Mouse (Mus musculus): ENCODE results near the gene Brd3os.

Brd3os gene

DNA sequence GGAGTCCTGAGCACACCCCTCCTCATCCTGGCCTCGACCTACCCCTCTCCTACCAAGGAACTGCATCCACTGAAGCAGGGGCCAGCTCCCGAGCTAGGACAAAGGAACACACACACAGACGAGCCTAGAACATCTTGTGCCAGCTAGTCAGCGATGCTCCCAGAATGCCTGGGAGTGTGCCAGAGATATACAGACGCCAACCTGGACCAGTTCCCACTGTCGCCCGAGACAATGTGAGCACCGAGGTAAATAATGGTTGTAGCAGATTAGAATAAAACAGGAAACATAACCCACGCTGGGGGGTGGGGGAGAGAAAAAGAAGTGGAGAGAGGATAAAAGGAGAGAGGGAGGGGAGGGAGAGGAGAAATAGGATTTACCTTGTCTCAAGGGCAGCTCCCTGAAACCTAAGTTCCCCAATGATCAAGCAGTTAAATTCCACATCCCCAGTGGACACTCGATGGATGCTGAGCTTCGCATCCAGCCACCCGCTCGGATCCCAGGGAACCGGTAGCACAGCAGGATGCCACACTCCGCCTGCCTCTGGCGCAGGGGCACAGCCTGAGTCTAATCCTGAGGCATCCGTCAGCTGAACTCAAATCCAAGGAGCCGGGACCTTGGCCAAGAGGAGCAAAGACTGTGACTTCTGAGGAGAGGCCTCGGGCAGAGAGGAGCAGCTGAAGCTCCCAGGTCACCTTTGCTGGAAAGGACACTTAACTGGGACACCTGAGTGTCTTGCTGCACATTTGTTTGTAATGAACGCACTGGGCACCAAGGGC, 20.6 kb upstream of the Brd3os start:
- DNase-seq (ENCODE audit: low read depth in 2 of 2, low spot score in 2 of 2) = no peak

DNA sequence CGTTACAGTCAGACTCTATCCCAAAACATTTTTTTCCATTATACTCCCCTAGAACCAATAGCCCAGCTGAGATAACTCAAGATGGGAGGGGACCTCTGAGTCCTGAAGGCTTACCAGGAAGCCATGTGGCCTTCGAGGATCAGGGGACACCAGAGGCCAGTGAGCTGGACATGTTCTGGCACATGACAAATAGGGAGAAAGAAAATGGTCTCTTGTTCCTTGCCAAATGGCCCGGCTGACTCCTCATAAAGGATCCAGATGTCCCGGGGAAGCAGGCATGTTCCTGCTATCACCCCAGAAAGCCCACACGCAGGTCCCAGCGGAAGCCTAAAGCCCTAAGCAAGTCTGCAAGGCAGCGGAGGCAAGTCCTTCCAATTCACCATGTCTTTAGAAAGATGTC, 18.5 kb upstream of the Brd3os start:
- DNase-seq (ENCODE audit: low read depth in 2 of 2, low spot score in 2 of 2) = no peak

DNA sequence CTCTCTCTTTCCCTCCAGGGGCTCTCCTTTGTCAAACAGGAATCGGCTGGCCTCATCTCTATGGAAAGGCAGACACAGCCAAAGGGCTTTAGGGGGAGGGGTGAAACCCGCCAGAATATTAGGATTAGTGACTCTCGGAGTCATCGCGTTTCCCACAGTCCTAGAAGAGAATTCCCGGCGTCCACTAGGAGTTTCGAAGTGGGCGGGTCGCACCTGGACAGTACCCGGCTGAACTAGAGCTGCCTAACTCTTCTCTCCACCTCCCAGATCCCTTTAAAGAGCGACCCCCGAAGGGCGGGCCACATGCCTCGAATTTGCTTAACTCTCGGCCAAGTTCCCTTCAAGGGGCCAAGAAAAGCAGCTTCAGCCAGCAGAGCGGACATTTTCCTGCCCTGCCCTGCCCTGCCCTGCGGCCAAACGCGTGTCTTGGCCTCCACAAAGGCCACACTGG, 16.9 kb upstream of the Brd3os start:
- no peak for DNase-seq (ENCODE audit: low read depth in 2 of 2, low spot score in 2 of 2)

DNA sequence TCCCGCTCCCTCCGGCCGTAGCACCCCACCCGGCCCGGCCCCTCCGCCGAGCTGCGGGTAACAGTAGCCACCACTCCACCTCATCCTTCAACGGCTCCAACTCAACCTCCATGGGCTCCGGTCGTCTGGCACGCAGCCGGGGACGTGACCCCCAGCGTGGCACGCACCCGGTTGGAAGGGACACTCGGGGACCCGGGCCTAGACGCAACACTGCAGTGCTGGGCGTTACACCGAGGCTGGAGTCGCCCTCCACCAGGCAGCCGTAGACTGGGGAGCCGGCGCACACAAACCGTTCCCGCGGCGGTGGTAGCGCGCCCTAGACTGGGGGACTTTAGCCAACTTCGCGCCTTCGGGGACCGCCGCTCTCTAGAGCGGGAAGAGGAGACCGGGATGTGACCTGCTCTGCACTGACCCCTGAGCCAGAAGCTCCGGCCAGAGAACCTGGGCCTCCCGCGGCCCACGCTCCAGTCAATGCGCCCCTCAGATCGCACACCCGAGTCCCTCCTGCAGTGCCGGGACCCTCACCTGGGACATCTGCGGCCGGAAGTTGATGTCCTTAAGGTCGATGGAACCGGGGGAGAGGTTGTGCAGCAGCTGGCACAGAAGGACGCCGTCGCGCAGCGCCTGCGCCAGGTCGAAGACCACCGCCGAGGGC, 16.2 kb upstream of the Brd3os start:
- DNase-seq (ENCODE audit: low read depth in 2 of 2, low spot score in 2 of 2) = peak in 1 of 2 experiments; percentile 27

DNA sequence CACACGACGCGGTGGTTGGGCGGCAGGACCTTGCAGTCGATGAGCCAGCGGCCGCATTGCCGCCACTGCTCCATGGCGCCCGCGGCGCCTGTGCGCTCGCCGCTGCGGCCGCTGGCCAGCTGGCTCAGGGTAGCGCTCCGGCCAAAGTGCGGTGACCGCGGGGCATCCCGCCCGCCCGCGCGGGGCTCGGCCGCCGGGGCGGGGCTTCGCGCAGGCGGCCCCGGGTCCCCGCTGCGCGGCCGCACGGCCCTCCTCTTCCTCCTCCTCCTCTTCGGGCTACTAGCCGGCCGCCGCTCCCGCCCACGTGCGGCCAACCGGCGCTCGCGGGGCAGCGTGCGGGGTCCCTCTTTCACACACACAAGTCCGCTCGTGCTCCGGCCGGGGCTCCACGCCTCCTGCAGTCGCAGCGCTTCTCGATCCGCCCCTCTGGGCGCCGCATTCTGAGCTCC, 15.7 kb upstream of the Brd3os start:
- no peak for DNase-seq (ENCODE audit: low read depth in 2 of 2, low spot score in 2 of 2)

DNA sequence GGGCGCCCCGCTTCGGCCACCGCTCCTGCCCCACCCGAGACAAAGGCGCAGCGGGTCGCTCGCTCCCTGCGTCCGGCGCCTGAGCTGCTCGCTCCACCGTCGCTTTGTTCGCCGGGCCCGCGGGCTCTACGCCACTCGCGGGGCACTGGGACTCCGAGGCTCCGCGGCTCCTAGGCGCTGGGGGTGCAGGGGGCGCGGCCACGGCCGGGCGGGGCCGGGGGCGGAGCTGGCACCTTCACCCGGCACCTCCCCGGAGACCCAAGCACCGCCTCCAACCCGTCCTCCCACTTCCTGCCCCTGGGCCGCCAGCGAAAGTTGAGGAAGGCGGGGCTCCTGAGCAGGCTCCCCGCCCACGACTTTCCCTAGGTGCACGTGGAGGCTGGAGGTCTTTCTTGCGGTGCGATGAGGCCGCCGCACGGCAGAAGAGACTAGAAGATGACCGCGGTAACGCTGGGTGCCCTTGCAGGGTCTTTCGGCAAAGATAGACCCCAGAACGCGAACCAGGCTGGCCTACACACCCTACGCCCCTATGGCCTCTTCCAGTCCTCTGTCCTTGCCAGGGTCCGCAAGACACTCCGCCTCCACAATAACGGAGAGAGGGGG, 15.2 kb upstream of the Brd3os start, which contains the start of gene Vav2:
Gene Vav2 (minus strand): TSS at position 179 of the 603 bp plus-strand sequence.
- peak; percentile 86 to 93 for DNase-seq (ENCODE audit: low read depth in 2 of 2, low spot score in 2 of 2)

DNA sequence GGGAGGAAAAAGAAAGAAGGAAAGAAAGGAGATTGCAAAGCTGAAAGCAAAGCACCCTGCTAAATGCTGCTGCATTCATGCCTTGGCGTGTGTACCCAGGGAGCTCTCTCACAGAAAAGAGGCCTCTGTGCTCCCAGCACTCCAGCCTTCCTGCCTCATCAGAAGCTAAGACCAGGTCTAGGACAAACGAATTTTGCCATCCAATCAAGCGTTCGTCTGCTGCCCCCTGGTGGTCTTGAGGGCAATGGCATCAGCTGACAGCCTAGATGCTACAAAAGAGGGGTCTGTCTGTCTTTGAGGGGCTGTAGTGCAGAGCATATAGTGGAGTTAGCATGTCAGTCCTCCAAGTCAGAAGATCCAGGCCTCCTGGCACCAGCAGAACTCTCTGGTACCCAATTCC, 14.1 kb upstream of the Brd3os start:
- peak; percentile 73 to 82 for DNase-seq (ENCODE audit: low read depth in 2 of 2, low spot score in 2 of 2)

DNA sequence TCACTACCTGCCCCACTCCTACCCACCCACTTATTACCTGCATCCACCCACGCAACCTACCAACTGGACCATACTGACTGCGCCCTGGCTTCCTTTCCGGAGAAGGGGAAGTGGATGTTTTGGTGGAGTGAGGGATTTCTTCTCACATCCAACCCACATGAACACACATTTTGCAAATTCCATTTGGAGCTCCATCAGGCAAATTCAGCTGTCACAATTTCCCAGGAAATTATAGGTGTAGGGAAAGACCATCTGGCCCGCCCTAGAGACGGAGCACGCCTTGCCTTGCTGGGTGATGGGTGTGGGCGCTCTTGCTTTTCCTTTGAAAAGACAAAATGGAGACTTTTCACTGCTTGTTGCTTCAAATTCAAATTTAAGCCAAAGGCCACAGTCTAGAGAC, 11.5 kb upstream of the Brd3os start:
- DNase-seq (ENCODE audit: low read depth in 2 of 2, low spot score in 2 of 2) = no peak

DNA sequence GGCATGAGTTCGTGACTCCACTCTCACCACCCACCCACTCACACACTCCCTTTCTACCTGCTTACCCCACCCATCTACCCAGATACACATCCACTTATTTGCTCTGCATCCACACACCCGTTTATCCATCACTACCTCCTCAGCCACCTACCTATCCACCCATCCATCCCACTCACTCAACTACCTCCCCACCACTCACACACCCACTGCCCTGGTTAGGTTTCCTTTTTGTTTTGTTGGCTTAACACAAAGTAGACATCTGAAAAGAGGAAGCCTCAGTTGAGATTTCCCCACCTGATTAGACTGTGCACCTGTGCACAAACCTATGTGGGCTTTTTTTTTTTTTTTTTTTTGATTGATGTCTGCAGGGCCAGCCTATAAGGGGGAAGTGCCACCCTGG, 9.5 kb upstream of the Brd3os start:
- DNase-seq (ENCODE audit: low read depth in 2 of 2, low spot score in 2 of 2) = no peak

DNA sequence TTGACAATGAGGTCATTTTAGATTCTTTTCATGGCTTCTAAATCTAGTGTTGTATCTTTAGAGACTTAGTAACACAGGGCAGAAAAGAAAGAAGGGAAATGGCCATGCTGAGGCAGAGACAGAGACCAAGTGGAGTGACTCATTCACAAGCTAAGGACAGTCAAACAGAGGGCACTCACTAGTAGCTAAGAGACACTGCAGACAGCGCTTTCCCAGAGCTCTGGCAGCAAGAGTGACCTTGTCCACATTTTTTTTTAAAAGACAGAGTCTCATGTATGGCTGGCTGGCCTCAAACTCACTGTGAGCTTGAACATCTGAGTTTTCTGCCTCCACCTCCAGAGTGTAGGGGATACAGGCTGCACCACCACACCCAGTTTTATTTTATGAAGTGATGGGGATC, 4.2 kb upstream of the Brd3os start:
- no peak for DNase-seq (ENCODE audit: low read depth in 2 of 2, low spot score in 2 of 2)

DNA sequence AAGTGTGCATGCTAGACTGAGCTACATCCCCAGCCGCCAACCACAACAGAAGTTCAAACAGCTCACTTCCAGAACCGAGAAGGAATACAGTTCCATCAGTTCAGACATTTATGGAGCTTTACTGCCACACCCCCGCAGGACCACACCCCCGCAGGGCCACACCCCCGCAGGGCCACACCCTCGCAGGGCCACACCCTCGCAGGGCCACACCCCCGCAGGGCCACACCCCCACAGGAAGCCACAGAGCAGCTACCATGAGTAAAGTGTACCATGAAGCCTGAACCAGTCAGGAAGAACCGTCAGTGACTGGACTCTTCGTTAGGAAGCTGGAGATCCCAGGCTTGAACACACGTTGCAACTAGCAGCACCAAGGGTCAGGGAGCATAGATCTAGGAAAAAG, 3.8 kb upstream of the Brd3os start:
- peak in 1 of 2 experiments; percentile 33 for DNase-seq (ENCODE audit: low read depth in 2 of 2, low spot score in 2 of 2)

DNA sequence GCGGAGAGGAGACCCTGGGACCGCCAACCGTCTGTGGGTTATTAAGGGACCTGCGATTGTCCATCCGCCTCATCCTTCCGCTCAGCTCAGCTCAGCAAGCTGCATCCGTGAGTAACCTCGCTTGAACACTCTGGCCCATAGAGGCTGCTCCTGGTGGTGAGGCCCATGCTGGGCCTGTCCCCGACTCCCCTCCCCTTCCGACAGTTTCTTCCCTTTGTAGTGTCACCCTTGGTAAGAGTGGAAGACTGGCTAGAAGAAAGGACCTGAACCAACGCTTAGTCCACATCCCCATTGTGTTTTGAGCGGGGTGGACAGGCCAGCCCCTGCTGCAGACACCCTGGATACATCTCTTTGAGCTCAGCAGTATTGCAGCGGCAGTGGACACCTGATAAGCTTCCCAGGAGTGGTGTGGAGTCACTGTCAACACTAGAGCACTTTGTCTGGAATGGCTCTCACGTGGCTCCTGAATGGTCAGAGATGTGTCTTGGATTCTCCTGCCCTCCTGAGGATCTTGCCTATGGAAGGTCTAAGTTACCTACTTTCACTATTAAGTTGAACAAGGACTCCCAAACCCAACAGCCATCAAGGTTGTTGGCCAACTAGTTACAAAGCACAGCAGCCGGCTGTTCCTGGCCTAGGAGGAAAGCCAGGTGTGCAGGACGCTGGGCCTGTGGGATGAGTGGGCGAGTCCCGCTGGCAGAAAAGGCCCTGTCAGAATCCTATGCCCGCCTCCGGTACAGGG, 755 bp downstream of the Brd3os start:
- DNase-seq (ENCODE audit: low read depth in 2 of 2, low spot score in 2 of 2) = no peak

DNA sequence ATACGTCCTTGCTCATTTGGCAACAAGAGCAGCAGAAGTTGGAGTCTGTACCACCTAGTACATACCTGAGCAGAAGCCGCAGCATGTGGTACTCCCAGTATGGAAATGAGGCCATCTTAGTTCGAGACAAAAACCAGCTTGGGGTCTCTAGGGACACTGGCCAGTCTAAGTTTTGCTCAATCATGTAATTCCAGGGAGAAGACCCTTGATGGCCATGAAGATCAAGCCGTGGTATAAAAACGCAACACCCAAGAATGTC, 1.3 kb downstream of the Brd3os start:
- no peak for DNase-seq (ENCODE audit: low read depth in 2 of 2, low spot score in 2 of 2)

DNA sequence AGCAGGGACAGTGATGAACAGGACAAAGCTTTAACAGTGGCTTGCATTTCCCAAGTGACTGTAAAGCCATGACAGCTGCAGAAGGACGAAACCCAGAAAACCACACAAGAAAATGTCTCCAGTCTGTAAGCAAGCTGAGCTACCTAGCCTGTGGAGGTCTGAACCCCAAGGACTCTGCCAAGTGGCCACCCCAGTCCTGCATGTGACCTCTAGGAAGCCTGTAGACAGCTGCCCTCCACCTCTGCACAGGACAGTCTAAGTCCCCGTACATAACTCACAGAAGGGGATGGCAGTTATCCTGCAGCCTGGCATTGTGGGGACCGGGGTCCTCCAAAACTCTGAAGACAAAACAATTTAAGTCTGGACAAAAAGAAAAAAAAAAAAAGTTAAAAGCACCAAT, 3.8 kb downstream of the Brd3os start:
- no peak for DNase-seq (ENCODE audit: low read depth in 2 of 2, low spot score in 2 of 2)

DNA sequence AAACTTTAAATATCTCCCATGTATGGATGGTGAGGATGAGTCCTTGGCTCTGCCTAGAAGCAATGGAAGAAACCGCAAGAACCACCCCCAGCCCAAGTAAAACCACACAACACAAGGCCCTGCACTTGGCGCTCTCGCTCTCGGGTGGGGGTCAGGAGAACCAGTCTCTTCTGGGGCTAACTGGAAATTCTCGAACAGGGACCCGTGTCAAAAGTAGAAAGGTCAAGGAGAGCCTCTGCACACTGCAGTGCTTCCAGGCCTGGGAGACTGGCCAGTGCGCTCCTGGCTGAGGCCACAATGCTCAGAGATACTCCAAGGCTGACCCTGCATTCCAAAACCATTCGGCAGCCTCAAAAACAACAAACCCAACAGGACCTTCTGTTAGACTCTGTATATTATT, 4.7 kb downstream of the Brd3os start:
- DNase-seq (ENCODE audit: low read depth in 2 of 2, low spot score in 2 of 2) = no peak

DNA sequence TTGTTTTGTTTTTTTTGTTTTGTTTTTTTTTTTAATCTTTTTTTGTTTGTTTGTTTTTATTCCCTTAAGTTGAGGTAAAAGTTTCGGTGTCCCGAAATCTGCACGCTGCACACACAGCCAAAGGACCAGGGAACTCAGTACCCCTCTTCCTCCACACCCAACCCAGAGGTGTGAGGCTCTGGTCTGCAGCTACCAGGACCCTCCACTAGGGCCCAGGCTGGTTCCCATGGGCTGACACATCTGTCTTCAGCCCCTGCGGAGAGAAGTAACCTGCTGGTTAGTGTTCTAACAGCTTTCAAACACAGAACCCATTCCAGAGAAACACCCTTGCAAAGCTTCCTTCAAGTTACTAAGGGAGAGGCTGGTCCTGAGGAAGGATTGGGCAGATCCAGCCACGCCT, 5.7 kb downstream of the Brd3os start:
- no peak for DNase-seq (ENCODE audit: low read depth in 2 of 2, low spot score in 2 of 2)

DNA sequence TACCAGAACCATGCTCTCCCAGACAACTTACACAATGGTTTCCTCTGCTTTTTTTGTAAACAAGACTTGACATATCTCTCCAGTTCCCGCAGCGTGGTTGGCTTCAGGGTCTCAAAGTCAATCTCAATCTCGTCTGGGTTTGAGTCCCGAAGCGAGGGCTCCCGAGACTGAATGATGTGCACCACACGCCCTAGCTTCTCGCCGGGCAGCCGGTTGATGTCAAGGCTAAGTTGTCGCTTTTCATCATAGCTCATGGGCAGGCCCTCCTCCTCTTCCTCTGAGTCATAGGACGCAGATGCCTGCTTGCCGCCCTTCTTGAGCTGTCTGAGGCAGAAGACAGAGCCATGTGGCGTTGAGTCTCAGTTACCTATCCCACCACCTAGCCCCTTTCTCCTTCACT, 8.1 kb downstream of the Brd3os start:
- no peak for DNase-seq (ENCODE audit: low read depth in 2 of 2, low spot score in 2 of 2)

DNA sequence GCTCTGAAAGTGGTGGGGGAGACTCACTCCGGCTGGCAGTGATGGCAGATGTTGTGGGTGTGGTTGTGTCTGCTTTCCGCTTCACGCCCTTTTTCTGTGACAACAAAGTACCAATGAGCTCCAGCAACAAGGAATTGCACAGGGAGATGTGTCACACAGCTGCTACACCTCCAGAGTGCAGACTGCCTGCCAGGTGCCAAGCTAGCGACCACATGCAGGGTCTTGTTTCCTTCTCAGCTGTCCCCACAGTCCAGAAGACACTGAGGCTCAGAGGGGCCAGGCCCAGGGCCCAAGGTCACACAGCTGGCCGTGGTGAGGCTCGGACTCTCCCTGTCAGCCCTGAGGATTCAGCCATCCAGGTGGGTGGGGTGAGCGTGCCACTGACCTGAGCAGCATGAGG, 17.6 kb downstream of the Brd3os start:
- no peak for DNase-seq (ENCODE audit: low read depth in 2 of 2, low spot score in 2 of 2)

DNA sequence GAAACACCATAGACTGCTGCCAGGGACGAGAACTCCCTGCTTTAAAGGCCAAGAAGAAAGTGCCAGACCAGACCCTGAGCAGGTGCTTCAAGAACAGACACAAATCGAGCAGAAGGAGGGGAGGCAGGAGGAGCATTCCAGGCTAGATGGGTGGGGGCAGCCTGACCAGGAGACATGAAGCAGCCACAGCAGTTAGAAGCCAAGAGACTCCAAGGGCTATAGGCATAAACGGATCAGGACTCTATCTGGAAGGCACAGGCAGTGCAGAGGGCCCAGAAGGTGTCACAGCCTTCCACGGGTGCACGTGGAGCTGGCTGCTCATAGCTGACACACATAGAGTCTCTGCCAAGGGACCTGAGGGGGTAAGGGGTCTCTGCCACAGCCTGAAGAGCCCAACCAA, 18.0 kb downstream of the Brd3os start:
- no peak for DNase-seq (ENCODE audit: low read depth in 2 of 2, low spot score in 2 of 2)

DNA sequence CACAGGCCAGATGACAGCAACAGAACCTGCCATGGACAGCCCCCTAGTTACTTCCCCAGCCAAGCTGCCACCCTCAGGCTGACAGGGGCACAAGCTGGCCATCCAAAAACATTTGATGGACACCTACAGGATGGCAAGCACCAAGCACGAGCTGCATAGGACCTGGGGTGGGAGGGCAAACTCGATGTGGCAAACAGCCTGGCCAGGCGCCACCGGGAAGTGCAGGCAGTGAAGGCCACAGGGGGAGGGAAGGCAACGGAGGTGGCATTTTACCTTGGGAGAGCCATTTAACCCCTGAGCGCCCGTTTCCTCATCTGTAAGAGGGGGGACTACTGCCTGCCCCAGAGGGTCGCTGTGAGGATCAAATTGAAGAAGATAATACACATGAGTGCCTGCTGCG, 18.5 kb downstream of the Brd3os start:
- DNase-seq (ENCODE audit: low read depth in 2 of 2, low spot score in 2 of 2) = no peak

DNA sequence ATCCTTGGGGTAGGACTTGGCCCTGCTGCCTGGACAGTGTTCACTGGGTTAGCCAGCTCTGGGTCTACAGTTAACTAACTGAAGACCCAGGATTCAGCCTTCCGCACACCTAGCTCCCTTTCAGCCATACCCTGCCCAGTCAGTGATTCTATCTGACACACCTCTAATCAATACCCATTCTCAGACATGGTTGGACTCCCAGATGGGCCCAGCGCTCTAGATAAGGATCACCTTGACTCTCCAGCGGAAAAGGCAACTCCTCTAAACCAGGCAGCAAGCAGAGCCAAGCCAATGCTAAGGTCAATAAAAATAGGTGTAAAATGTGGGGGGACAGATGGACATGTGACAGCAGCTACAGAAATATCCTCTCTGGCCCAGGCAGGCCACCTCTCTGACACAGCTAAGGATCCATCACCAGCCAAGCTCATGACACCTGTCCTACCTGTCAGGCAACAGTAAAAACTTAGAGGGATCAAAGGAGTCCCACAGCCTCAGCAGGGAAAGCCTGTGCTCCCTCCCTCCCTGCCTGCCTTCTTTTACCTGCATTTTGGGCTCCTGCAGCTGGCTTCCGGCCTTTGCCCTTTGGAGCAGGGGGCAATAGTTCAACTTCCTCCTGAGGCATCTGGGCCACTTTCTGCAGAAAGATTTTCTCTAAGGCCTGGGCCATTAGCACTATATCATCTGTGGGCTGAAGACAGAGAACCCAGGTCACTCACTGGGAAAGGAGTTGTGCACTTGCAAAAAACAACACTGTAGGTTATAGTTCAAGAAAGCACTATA, 19.9 kb downstream of the Brd3os start:
- DNase-seq (ENCODE audit: low read depth in 2 of 2, low spot score in 2 of 2) = no peak
